Mouse (Mus musculus): Measurements from ENCODE around the gene Cc2d1a. TPM values are rescaled to one million over a fixed set of nuclear protein-coding genes. Genes with fewer than 3 reads are reported as not detected.

Cc2d1a gene
- polyA plus RNA-seq, 1 experiment from 2014 or later = 17.7 TPM

GRCm38 (mm10) chr8:84127202-84127901 lies 20.4 kb downstream of the Cc2d1a start:
- no peaks in the 10 kb centered on the region for H3K4me1 ChIP-seq (ENCODE audit: control insufficient read depth, insufficient read depth, low read length)
- no peak overlapping the region for H3K4me3 ChIP-seq (ENCODE audit: low read length)
- H3K27me3 ChIP-seq (ENCODE audit: control insufficient read depth, insufficient read depth, low read length) = no peaks in the 10 kb centered on the region
- H3K36me3 ChIP-seq (ENCODE audit: control insufficient read depth, insufficient read depth, low read length) = peaks cover 5% of the 10 kb centered on the region
- no peak overlapping the region for H3K27ac ChIP-seq (ENCODE audit: low read depth, low read length)
- ATAC-seq (ENCODE audit: low FRiP score, low TSS enrichment) = peak; percentile 11; the same call in 1 of the 2 replicates
- no peaks in the 10 kb centered on the region for H3K9me3 ChIP-seq (ENCODE audit: control insufficient read depth, low read length)
- 66% methylated on average over 17 of the region's 17 CpGs for WGBS
- no peak overlapping the region for H3K4me2 ChIP-seq (replicated peaks; ENCODE audit: low read depth, low read length)
- H3K9ac ChIP-seq (ENCODE audit: low read depth, low read length) = no peak overlapping the region

DNA sequence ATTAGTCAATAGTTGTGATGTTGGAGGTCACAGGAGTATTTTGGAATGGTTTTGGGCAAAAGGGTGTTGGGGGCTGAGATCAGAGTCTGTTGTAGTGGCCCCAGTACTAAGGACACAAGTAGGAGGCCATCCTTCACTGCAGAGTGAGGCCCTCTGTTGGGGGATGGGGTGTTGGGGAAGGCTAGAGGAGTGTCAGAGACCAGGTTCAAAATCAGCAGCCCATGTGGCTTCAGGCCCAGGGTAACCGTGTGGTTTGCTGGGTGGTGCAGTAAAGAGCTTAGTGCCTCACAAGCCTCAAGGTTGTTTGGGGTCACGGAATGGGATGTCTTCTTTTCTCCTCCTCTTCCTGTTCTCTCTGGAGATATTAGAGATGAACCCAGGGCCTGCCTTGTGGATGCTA lies 21.0 kb downstream of the Cc2d1a start:
- no peak overlapping the region for H3K4me3 ChIP-seq (ENCODE audit: low read length)
- 67% methylated on average over 2 of the region's 2 CpGs for WGBS
- no peaks in the 10 kb centered on the region for H3K9me3 ChIP-seq (ENCODE audit: control insufficient read depth, low read length)
- no peaks in the 10 kb centered on the region; the same call in 1 of the 2 replicates for H3K36me3 ChIP-seq (ENCODE audit: control insufficient read depth, insufficient read depth, low read length)
- H3K4me2 ChIP-seq (replicated peaks; ENCODE audit: low read depth, low read length) = no peak overlapping the region
- no peaks in the 10 kb centered on the region for H3K4me1 ChIP-seq (ENCODE audit: control insufficient read depth, insufficient read depth, low read length)
- no peak for ATAC-seq (ENCODE audit: low FRiP score, low TSS enrichment)
- H3K27me3 ChIP-seq (ENCODE audit: control insufficient read depth, insufficient read depth, low read length) = no peaks in the 10 kb centered on the region
- H3K9ac ChIP-seq (ENCODE audit: low read depth, low read length) = 0 out of 2 replicates have a peak overlapping the region, but pooled peaks have one; percentile 12
- no peak overlapping the region for H3K27ac ChIP-seq (ENCODE audit: low read depth, low read length)

GRCm38 (mm10) chr8:84125656-84126055 lies 22.1 kb downstream of the Cc2d1a start, which contains the start of gene Podnl1:
Gene Podnl1 (plus strand): TSS chr8:84125989.
- Histone ChIP-seq H3K4me2 (replicated peaks; ENCODE audit: low read depth, low read length) (no peak within 1 kb of the TSS), H3K27me3 (ENCODE audit: control insufficient read depth, insufficient read depth, low read length) (no peaks in the 10 kb centered on the region), H3K36me3 (ENCODE audit: control insufficient read depth, insufficient read depth, low read length) (no peaks in the 10 kb centered on the region), H3K4me3 (ENCODE audit: low read length) (no peak within 1 kb of the TSS), H3K4me1 (ENCODE audit: control insufficient read depth, insufficient read depth, low read length) (no peaks in the 10 kb centered on the region), H3K9me3 (ENCODE audit: control insufficient read depth, low read length) (no peaks in the 10 kb centered on the region), H3K27ac (ENCODE audit: low read depth, low read length) (no peak within 1 kb of the TSS), H3K9ac (ENCODE audit: low read depth, low read length) (0 out of 2 replicates have a peak within 1 kb of the TSS, but pooled peaks have one; percentile 12)
- peak; percentile 49; the same call in 1 of the 2 replicates for ATAC-seq (ENCODE audit: low FRiP score, low TSS enrichment)
- WGBS = 55% methylated on average over 9 of the region's 9 CpGs

DNA sequence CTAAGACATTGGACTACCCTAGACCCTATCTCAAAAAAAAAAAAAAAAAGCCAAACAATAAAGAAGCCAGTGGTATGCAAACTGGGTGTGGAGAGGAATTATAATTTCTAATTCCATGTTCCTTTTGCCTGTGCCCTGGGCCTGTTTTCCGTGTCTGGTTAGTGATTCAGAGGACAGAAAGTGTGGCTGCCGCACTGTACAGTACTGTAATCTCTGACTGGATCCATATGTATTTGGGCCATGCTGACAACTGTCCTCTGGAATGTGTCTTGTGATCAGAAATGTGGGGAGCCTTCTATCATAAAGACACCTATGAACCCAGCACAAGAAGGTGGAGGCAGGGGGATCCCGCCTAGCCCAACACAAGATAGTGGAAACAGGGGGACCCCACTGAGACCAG lies 25.6 kb downstream of the Cc2d1a start:
- WGBS = 88% methylated on average over 3 of the region's 3 CpGs
- no peak overlapping the region for H3K9ac ChIP-seq (ENCODE audit: low read depth, low read length)
- no peak for ATAC-seq (ENCODE audit: low FRiP score, low TSS enrichment)
- H3K4me3 ChIP-seq (ENCODE audit: low read length) = no peak overlapping the region
- H3K27me3 ChIP-seq (ENCODE audit: control insufficient read depth, insufficient read depth, low read length) = no peaks in the 10 kb centered on the region
- H3K27ac ChIP-seq (ENCODE audit: low read depth, low read length) = no peak overlapping the region
- no peaks in the 10 kb centered on the region for H3K36me3 ChIP-seq (ENCODE audit: control insufficient read depth, insufficient read depth, low read length)
- H3K4me2 ChIP-seq (replicated peaks; ENCODE audit: low read depth, low read length) = no peak overlapping the region
- H3K4me1 ChIP-seq (ENCODE audit: control insufficient read depth, insufficient read depth, low read length) = no peaks in the 10 kb centered on the region
- H3K9me3 ChIP-seq (ENCODE audit: control insufficient read depth, low read length) = no peaks in the 10 kb centered on the region

DNA sequence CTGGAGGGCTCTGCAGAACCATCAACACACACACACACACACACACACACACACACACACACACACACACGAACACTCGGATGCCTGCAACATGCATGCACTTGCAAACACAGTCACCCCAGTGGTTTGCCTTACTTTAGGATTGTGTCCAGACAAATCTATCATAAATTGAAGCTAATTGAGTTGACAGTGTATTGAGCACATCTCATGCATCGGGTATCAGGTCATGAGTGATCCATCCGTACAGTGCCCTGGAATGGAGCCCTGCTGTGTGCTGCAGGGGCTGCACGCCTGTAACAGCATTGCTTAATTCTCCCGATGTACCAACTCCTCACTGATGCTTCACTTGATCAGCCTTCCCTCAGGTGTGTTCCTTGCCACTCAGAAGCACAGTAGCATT lies 32.1 kb downstream of the Cc2d1a start:
- Histone ChIP-seq H3K27ac (ENCODE audit: low read depth, low read length) (no peak overlapping the region), H3K4me2 (replicated peaks; ENCODE audit: low read depth, low read length) (no peak overlapping the region), H3K9me3 (ENCODE audit: control insufficient read depth, low read length) (no peaks in the 10 kb centered on the region), H3K9ac (ENCODE audit: low read depth, low read length) (no peak overlapping the region), H3K4me3 (ENCODE audit: low read length) (no peak overlapping the region), H3K27me3 (ENCODE audit: control insufficient read depth, insufficient read depth, low read length) (no peaks in the 10 kb centered on the region), H3K36me3 (ENCODE audit: control insufficient read depth, insufficient read depth, low read length) (no peaks in the 10 kb centered on the region), H3K4me1 (ENCODE audit: control insufficient read depth, insufficient read depth, low read length) (no peaks in the 10 kb centered on the region)
- no peak for ATAC-seq (ENCODE audit: low FRiP score, low TSS enrichment)
- WGBS = 86% methylated on average over 6 of the region's 6 CpGs

- Histone ChIP-seq H3K9ac (ENCODE audit: low read depth, low read length) (no peak overlapping the region), H3K4me1 (ENCODE audit: control insufficient read depth, insufficient read depth, low read length) (peaks cover 13% of the 10 kb centered on the region), H3K27ac (ENCODE audit: low read depth, low read length) (no peak overlapping the region), H3K9me3 (ENCODE audit: control insufficient read depth, low read length) (no peaks in the 10 kb centered on the region), H3K27me3 (ENCODE audit: control insufficient read depth, insufficient read depth, low read length) (no peaks in the 10 kb centered on the region), H3K4me3 (ENCODE audit: low read length) (no peak overlapping the region), H3K4me2 (replicated peaks; ENCODE audit: low read depth, low read length) (no peak overlapping the region), H3K36me3 (ENCODE audit: control insufficient read depth, insufficient read depth, low read length) (peaks cover 12% of the 10 kb centered on the region)
- ATAC-seq (ENCODE audit: low FRiP score, low TSS enrichment) = no peak
- WGBS = 91% methylated on average over 6 of the region's 6 CpGs
Measured at GRCm38 (mm10) chr8:84106216-84107040, 41.3 kb downstream of the Cc2d1a start.

GRCm38 (mm10) chr8:84105676-84106075 lies 42.1 kb downstream of the Cc2d1a start:
- Histone ChIP-seq H3K36me3 (ENCODE audit: control insufficient read depth, insufficient read depth, low read length) (peaks cover 14% of the 10 kb centered on the region), H3K9me3 (ENCODE audit: control insufficient read depth, low read length) (no peaks in the 10 kb centered on the region), H3K4me1 (ENCODE audit: control insufficient read depth, insufficient read depth, low read length) (peaks cover 13% of the 10 kb centered on the region), H3K4me3 (ENCODE audit: low read length) (no peak overlapping the region), H3K4me2 (replicated peaks; ENCODE audit: low read depth, low read length) (no peak overlapping the region), H3K27me3 (ENCODE audit: control insufficient read depth, insufficient read depth, low read length) (no peaks in the 10 kb centered on the region), H3K27ac (ENCODE audit: low read depth, low read length) (no peak overlapping the region), H3K9ac (ENCODE audit: low read depth, low read length) (peak overlapping the region; percentile 2; the same call in 1 of the 2 replicates)
- WGBS = 71% methylated on average over 2 of the region's 2 CpGs
- no peak for ATAC-seq (ENCODE audit: low FRiP score, low TSS enrichment)

- no peaks in the 10 kb centered on the region for H3K9me3 ChIP-seq (ENCODE audit: control insufficient read depth, low read length)
- H3K4me2 ChIP-seq (replicated peaks; ENCODE audit: low read depth, low read length) = peak within 1 kb of the TSS; percentile 55
- no peaks in the 10 kb centered on the region for H3K27me3 ChIP-seq (ENCODE audit: control insufficient read depth, insufficient read depth, low read length)
- peak; percentile 97 for ATAC-seq (ENCODE audit: low FRiP score, low TSS enrichment)
- peaks cover 13% of the 10 kb centered on the region for H3K4me1 ChIP-seq (ENCODE audit: control insufficient read depth, insufficient read depth, low read length)
- H3K36me3 ChIP-seq (ENCODE audit: control insufficient read depth, insufficient read depth, low read length) = peaks cover 14% of the 10 kb centered on the region
- WGBS = 7% methylated on average over 42 of the region's 42 CpGs
- peak within 1 kb of the TSS; percentile 67 for H3K9ac ChIP-seq (ENCODE audit: low read depth, low read length)
- H3K27ac ChIP-seq (ENCODE audit: low read depth, low read length) = peak within 1 kb of the TSS; percentile 75; the same call in 1 of the 2 replicates
- H3K4me3 ChIP-seq (ENCODE audit: low read length) = peak within 1 kb of the TSS; percentile 52
Measured at GRCm38 (mm10) chr8:84104697-84105609, 42.8 kb downstream of the Cc2d1a start, which contains the start of gene Dcaf15. Gene Dcaf15 (minus strand): TSS chr8:84104768.

Data from kidney, embryonic 14.5 days (tissue).